Mouse (Mus musculus) skeletal muscle tissue, adult 2 months (tissue): ENCODE data around the gene Pold1.

ENCODE experiments used
- DNase-seq: peaks from one replicate; pipeline ENCODE4 v3.0.0-alpha.2; 2012; ENCODE audit warnings: low read depth, low spot score

The Pold1 gene

DNA sequence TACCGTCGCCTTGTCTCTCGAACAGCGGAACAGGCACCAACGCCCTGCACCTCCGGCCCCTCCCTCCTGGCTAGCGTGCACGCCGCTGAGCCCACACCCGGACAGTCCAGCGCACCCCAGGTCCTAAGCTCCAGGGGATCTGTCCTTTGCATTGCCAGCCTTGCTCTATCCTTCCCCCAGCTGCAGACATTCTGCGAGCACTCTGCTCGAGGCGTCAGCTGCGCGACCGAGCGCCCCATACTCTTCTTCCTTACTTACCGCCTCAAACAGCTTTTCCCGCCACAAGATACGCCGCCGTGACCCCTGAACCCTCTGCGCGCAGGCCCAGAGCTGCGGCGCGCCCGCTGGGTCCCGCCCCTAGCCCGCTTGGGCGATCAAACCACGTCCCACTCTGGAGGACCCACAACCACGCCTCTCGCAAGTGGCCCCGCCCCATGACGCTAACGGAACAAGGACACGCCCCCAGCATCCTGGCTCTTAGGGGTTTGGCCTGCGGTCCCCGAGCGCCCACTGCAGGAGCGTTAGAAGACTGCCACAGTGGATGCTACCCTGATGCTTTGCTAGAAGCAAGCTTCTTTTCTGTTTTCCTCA, at the start of gene Pold1:
Pold1 (minus strand) TSS at position 353 of the 591 bp plus-strand sequence.
- peak; percentile 98 for DNase-seq

DNA sequence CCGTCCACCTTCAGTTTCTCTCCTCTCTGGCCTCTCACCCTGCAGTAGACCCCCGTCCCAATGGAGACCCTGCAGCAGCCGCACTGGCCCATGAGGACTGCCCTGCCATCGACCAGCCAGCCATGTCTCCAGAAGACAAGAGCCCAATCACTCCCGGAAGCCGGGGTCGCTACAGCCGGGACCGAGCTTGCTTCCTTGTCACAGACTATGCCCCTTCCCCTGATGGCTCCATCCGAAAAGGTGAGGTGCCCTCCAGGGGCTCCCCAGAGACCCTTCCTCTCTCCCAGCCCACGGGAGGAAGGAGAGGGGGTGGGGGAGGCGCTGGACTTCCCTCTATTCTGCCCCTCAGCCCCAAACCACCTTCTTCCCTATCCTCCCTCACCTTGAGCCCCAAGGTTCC, 49.7 kb upstream of the Pold1 start:
- no peak for DNase-seq

DNA sequence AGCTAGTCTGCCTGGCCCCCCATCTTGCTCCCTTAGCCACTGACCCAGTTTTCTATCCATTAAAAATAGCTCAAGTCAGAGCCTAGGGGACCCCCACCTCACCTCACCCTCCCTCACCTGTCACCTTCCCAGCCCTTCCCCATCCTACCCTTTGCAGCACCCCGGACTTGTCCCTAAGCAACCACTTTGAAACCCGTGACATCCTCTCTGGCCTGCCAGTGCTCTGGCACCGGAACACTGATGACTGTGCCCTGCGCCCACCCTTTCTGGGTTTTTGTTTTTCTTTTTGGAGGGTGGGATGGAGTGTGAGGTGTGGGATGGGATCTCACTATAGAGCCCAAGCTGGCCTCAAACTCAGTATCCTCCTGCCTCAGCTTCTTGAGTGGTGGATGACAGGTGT, 49.0 kb upstream of the Pold1 start:
- DNase-seq = no peak

DNA sequence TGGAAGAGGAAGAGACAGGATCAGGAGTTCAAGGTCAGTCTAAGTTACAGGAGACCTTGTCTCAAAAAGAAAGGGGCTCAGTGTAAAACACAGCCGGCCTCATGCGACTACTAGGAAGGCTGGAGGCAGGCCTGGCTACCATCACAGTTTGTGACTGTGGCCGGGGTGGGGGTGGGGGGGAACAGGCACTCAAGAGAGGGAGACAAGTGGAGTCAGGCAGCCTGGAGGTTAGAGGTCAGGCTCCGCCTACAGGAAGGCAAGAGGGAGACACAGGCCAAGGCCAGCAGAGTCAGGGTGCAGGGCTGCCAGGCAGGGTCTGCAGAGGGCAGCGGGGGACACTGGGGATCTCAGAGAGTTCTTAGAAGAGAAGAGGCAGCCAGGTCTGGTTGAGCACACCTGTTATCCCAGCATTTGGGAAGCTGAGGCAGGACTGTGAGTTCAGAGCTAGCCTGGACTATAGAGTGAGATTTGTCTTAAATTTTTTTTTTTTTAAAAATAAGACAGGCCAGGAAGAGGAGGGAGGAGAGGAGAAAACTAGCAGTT, 48.4 kb upstream of the Pold1 start:
- no peak for DNase-seq

DNA sequence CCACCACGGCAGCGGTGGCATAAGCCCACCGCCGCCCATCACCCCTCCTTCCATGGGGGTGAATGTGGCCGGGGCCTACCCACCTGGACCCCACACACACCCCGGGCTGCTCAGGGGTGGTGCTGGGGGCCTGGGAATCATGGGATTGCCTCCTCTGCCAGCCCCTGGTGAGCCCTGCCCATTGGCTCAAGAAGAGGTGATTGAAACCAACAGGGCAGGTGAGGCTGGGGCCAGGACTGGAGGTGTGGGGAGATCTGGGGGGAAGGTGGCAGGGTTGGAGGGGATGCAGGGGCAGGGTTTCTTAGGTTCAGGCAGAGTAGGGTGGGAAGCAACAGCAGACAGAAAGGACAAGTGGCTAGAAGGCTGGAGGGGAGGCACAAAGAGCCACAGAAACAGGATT, 47.4 kb upstream of the Pold1 start:
- DNase-seq = no peak

DNA sequence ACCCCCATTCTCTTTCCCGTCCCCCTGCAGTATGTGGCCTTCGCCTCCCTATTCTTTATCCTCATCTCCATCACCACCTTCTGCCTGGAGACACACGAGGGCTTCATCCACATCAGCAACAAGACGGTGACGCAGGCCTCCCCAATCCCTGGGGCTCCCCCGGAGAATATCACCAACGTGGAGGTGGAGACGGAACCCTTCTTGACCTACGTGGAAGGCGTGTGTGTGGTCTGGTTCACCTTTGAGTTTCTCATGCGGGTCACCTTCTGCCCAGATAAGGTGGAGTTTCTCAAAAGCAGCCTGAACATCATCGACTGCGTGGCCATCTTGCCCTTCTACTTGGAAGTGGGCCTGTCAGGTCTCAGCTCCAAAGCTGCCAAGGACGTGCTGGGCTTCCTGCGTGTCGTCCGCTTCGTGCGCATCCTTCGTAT, 46.5 kb upstream of the Pold1 start:
- DNase-seq = no peak

DNA sequence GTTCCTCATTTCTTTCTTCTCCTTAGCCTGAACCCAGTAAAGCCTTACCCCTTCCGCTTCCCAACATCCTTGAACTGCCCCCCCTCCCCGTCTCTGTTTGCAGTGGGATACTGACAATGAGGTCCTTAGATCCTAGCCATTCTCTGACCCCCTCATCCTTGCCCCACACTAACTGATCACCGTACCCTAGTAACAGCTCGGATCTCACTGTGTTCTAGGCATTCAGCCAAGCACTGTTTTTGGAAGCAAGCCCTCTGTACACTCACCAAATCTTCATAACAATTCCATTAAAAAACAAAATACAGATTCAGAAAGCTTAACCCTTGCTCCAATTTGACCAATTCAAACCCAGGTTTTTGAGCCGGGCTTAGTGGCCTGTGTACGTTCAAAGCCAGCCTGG, 45.6 kb upstream of the Pold1 start:
- no peak for DNase-seq

DNA sequence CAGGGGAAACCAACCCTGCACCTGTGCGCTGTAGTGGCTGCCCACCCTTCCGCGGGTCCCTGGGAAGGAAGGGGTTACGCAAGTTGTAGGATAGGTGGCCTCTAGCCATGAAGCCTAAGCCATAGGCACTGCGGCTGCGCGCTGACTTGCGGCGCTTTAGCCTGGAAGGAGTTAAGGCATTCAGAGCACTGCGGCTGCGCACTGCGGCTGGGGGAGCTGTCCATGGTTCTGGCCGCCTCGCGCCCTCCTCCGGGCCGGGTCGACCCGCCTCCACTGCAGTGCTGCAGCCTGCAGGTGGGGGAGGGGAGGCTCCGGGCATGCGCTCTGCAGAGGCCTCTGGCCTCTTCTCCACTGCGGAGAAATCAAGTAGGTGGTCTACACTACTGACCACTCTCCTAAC, 45.1 kb upstream of the Pold1 start:
- DNase-seq = peak; percentile 34

DNA sequence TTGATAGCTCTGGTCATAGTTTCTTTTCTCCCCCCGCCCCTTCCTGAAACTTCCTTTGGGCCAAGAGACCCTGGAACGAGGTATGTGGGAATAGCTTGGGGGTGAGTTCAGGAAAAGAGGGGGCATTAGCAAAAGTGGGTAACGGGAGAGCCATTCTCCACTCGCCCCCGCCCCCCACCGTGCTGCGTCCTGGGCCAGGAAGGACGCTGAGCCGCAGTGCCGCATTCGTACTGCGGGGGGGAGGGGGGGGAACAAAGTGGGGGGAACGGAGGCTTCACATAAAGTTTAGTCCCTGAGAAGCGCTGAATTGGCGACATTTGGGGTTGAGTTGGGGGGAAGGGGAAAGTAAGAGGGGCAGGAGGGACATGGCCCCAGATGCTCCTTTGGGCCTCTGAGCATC, 44.4 kb upstream of the Pold1 start:
- no peak for DNase-seq

DNA sequence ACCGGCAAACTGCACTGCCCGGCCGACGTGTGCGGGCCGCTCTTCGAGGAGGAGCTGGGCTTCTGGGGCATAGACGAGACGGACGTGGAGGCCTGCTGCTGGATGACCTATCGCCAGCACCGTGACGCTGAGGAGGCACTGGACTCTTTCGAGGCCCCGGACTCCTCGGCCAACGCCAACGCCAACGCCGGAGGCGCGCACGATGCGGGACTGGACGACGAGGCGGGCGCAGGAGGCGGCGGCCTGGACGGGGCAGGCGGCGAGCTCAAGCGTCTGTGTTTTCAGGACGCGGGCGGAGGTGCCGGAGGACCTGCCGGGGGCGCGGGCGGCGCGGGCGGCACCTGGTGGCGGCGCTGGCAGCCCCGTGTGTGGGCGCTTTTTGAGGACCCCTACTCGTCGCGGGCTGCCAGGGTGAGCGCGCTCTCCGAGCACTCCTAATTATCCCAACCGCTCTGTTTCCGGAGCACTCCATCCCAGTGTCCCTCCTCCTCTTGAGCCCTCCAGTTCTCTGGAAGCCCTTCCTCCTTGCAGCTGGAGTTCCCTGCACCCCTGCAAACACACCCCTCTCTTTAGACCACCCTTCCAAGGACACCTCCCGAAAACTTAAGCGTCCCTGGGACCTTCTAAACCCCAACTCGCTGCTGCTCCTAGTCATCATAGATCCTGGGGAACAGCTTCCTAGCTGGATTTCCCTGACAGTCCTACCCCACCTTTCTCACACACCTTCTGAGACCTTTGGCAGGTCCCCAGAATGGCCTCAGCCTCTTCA, 42.9 kb upstream of the Pold1 start:
- DNase-seq = no peak

DNA sequence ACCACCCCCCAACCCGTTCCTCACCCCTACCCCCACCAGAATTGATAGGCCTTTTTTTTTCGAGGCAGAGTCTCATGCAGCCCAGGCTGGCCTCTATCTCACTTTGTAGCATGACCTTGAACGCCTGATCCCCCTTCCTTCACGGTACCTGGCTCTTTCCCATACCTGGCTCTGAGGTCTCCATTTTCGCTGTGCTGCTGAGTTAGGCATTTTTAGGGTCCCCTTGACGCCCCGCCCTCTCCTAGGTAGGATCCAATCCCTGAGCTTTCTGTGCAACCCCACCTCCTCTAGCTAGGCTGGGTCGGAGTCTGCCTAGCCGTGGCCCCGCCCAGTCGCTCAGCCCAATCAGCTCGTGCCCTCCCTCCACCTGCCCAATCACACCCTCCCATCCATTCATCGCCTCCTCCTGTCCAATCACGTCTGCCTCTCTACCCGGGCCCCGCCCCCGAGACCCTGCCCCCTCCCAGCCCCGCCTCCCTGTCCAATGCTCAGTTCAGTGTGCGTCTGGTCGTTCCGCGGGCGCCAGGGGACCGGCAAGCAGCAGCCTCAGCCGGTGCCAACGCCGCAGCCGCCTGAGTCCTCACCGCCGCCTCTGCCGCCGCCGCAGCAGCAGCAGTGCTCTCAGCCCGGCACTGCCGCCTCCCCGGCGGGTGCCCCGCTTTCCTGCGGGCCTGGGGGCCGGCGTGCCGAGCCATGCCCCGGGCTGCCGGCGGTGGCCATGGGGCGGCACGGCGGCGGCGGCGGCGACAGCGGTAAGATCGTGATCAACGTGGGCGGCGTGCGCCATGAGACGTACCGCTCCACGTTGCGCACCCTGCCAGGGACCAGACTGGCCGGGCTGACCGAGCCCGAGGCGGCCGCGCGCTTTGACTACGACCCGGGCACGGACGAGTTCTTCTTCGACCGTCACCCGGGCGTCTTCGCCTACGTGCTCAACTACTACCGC, 42.0 kb upstream of the Pold1 start, which contains the start of gene Kcnc3:
Kcnc3 (plus strand) TSS at position 263 of the 946 bp plus-strand sequence.
- peak; percentile 92 for DNase-seq

DNA sequence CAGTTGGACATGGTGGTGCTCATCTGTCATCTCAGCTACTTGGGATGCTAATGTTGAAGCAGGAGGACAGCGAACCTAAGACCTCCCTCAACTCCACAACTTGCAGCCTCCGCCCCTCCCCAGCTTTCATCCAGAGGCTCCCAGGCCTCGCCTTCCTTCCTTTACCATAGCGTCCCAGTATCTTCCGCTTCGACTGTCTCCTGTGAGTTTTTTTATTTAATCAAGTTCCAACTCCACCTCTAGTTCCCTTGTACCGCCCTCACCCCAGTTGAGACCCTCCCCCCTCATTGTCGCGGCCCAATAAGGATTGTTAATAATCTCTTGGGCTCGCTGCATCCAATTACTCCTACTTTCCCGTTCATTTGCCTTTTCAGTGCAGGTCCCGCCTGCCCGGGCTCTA, 41.3 kb upstream of the Pold1 start:
- DNase-seq = no peak

DNA sequence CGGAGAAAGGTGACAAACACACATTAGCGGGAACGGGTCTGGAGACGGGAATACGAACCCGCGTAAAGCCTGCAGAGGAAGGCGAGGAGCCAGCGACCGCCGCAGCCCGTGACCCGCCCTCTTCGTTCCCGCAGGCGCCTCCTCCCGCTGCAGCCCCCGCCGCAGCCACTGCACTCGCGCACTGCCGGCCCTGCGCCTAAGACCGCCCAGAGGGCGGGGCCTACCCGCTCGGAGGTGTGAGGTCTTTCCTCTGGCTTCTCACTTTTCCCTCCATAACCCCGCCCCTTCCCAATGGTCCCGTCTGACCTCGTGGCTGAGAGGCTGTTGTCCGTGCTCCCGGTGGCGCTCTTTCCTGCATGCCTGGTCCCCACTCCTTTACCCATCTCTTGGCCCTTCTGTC, 40.5 kb upstream of the Pold1 start:
- peak; percentile 68 for DNase-seq

DNA sequence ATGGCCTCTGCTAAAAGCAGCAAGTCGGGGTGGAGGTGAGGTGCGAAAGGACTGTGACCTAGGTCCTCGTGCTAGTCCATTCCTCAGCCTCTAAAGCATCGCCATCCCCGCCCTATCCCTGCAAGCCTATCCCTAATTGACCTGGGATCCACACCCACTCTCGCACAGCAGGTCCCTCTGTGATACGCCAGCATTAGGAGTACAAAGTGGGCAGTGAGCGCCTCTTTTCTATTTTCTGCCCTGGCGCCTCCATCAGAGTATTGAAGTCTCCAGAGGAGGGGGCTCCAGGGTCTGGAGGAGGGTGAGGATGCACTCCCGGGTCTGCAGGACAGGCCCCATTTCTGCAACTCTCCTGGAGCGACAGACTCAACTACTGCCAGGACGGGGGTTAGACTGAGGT, 39.7 kb upstream of the Pold1 start:
- no peak for DNase-seq

DNA sequence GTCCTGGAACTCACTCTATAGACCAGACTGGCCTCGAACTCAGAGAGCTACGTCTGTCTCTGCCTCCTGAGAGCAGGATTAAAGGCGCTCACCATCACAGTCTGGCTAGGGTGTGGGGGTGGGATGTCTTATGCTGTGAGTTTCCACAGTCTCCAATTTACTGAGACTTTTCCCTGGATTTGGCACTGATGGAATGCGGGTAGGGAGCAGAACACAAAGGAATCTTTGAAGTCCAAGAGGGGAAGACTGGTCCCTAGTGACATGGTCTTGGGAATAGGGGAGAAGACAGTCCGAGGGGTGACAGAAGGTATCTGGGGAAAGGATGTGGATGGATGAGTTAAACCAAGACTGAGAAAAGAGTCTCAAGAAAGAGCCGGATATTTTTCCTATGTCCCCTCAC, 39.0 kb upstream of the Pold1 start:
- DNase-seq = no peak

DNA sequence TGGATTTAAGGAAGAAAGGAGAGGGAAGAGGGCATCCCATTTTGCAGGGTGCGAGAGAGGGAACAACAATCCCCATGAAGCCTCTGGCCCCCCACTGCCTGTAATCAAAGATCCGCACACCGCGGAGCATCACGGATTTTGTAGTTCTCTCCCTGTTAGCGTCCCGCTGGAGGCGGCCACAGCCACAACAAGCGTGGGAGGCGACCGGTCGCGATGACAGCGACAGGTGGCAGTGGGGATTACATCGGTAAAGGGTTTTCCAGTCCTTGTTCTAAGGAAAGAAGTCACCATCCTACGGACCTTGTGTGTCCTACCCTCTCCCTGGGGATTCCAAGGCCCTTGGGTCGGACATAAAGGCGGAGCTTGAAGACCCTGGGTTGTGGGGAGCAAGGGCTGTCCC, 38.3 kb upstream of the Pold1 start:
- DNase-seq = peak; percentile 15

DNA sequence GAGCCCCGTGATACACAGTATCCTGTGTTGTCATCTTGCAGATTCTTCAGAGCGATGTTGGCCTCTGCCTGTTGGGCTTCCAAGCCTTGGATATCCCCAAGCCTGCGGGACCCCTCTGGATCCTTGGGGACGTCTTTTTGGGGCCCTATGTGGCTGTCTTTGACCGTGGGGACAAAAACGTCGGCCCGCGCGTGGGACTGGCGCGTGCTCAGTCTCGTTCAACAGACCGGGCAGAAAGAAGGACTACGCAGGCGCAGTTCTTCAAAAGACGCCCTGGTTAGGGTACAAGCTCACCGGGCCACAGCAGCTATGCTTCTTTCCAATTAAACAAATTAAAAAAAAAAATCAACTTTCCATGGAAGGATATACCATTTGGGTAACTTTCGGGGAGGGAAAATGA, 37.9 kb upstream of the Pold1 start:
- DNase-seq = no peak

DNA sequence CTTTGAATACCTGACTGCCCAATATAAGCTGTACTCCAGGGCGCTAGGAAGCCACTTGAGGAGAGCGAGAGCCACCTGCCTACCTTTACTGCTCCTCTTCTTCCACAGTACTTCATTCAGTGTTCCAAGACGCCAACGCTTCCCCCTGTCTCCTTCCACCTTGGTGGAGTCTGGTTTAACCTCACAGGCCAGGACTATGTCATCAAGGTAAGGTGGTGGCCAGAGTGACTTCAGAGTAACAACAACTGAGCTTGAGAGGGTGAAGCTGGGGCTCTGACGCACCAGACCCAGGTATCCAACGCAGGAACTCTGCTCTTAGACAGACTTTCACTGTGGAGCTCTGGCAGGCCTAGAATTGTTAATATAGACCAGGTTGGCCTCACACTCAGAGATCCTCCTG, 37.0 kb upstream of the Pold1 start:
- DNase-seq = no peak

DNA sequence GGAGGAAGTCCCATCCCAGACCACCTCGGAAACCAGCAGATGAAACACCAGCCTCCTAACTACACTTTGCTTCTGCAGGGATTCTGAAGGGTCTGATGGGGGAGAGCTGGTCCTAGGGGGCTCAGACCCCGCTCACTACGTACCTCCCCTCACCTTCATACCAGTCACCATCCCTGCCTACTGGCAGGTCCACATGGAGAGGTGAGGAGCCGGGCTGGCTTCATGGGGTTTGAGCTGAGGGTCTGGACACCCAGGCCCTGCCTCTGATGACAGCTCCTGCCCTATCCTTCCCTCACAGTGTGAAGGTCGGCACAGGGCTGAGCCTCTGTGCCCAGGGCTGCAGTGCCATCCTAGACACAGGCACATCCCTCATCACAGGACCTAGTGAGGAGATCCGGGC, 36.3 kb upstream of the Pold1 start:
- DNase-seq = no peak

DNA sequence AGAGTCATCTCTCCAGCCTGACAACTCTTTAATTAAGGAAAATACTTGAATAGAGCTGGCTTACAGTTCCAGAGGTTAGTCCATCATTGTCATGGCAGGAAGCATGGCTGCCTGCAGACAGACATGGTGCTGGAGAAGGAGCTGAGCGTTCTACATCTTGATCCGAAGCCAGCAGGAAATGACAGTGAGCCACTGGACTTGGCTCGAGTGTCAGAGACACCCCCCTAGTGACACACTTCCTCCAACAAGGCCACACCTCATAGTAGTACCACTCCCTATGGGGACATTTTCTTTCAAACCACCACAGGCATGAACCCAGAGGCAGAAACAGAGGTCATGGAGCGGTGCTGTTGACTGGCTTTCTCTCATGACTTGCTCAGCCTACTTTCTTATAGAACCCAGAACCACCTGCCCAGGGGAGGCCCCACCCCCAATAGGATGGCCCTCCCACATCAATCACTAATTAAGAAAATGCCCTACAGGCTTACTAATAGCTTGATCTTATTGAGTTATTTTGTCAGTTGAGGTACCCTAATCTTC, 35.7 kb upstream of the Pold1 start:
- no peak for DNase-seq

DNA sequence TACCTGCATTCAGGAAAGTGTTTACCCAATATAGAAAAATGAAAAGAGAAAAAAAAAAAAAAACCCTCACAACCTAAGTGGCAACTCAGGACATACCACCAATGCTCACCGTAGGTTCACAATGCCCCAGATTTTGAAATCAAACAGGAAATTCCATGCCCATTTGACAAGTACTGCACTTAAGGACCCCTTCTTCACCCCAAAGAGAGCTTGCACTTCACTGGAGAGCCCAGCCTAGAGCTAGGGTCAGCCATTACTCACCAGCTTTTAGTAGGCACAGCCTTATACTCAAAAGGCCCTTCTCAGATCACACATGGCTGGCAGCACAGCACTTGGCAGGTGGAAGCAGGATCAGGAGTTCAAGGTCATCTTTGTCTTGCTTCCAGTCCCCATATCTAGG, 34.5 kb upstream of the Pold1 start:
- DNase-seq = no peak

DNA sequence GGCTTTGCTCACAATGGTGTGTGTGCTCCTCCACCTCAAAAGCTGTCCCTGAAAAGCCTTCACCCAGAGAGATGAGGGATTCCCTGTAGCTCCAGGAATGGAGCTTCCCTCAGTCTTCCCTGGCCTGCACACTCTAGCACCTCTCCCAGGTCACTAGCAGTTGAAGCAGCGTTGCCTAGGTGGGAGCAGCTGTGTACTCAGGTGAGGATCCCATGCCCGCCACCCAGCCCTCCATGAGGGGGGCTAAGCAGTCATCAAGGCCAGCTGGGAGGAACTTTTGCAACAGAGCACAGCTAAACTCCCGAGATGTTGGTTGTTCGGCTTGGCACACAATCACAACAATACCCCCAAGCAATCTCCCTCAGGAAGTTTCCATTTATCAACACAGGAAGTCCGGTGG, 34.1 kb upstream of the Pold1 start:
- DNase-seq = no peak
